Mouse (Mus musculus): ENCODE results near the gene Gabpa.

The Gabpa gene

DNA sequence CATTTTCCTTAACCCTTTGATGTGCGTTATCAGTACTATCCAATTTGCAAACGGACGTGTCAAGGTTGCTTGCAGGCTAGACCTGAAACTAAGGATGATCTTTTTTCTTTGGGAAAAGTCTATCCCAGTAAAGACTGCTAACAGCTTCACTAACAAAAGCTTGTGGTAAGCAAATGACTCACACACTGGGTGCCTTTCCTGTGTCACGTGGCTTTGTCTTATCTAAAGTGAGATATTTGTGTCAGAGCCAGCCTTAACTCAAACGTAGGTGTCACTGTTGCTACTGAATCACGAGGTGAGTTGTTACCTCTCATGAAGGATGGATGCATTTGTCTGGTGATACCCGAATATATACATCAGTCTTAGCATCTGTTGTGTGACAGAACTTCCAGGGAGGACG, 29.9 kb downstream of the Gabpa start:
- DNase-seq (ENCODE audit: low spot score): no peak

DNA sequence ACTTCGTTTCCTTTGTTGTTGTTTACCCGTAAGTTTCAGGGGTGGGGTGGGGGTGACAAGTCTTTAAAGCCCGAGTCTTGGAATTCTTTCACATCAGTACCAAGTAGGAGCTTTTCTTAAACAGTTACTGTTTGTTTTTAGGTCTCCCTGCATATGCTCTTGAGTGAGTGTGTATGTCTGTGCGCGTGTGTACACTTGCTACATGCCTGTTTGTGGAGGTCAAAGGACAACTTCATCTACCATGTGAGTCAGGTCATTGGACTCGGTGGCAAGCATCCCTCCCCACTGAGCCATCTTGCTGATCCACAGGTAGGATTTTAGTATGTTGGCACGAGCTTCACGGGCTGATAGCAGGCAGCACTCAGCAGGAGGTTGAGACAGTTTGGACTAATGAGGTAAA, 39.1 kb downstream of the Gabpa start:
- DNase-seq (ENCODE audit: low spot score): no peak

DNA sequence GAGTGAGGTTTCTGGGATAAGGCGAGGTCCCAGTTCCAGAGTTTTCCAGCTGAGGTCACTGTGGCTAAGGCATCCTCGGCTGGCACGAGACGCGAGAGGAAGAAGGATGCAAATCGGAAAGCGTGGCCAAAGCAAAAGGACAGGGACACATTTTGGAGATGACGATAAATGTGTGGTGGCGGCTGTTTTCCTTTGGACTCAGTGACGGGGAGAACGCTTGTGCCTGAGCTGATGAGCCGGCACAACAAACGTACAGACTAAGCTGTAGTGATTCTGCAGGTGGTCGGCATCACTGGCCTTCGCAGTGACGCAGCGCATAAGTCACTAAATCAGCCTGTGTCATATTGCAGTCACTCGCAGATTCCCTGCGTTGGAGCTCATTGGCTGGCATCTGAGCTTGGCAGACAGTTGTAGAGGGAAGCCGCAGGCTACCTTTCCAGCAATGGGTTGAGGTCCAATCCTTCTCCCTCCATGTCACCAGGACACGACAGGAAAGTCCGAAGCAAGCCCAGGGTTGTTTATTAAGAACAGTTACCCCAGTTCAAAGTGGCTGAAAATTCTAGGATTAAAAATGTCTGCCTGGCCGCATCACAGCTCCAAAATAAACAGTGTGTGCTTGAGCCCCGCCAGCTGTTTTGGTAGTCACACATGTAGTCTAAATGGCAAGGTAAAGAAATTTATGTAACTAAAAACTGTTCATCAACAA, 40.4 kb downstream of the Gabpa start:
- DNase-seq (ENCODE audit: low spot score): peak; percentile 3

DNA sequence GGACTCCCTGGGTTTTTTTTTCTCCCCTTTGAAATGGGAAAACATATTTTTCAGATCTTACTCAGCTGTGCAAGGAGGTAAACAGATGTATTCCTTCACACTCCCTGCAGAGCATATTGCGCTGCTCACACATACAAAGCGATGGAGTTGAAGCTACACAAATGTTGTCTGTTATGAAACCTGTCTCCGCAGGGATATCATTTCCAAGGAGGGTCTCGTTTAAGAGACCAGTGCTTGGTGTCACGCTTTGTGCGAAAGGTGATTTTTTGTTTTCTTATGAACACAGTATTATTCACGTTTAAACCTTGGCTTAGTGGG, 41.0 kb downstream of the Gabpa start:
- DNase-seq (ENCODE audit: low spot score): no peak

DNA sequence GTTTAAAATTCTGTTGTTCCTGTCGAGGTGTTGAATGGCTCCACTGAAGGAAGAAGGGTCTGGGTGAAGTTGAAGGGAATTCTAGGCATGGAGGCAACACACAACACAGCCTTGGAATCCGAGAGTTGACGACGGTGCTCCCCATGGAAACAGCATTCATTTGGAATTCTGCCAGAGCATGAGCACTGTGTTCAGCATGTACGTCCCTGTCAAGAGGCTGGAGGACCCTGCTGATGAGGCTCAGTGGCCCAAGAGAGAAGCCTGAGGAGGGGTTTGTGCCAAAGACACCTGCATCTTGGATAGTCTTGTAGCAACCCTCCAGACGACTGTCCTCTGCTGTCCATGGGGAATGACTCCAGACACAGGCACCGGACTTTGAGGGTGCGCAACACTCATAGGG, 41.4 kb downstream of the Gabpa start:
- no peak for DNase-seq (ENCODE audit: low spot score)

DNA sequence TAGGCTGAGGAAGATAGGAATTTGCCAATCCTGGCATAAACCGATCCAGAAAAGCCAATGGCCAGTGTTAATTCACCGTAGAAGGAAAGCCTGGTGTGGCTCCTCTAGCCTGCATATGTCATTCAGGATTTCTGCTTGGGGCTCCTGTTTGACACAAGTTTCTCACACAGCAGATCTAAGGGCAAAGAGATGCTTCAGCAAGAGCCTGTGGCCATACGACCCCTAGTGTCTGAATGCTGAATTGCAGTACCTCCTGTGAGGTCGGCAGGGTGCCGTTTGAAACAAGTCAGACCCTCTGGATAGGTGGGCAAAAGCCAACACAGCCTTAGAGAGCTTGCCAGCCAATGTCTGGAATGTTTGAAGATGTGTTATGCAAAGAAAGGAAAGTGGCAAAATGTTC, 44.4 kb downstream of the Gabpa start:
- DNase-seq (ENCODE audit: low spot score): peak; percentile 64

DNA sequence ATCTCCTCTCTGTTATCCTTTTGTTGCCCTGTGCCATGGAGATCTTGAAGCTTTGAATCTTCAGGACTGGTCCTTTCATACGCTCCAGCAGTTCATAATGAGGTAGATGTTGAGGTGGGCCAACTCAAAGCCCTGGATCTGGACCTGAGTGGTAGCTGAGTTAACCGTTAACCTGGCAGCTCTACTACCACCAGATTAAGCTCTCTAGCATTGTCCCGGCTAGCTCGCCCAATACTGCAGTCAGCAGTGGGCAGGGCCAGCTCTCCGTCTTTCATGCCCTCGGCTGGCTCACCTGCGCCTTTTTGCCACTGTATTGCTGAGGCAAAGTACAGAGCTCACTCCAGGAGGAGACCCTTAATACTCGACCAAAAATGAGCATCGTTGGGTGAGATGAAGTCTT, 46.4 kb downstream of the Gabpa start:
- no peak for DNase-seq (ENCODE audit: low spot score)

DNA sequence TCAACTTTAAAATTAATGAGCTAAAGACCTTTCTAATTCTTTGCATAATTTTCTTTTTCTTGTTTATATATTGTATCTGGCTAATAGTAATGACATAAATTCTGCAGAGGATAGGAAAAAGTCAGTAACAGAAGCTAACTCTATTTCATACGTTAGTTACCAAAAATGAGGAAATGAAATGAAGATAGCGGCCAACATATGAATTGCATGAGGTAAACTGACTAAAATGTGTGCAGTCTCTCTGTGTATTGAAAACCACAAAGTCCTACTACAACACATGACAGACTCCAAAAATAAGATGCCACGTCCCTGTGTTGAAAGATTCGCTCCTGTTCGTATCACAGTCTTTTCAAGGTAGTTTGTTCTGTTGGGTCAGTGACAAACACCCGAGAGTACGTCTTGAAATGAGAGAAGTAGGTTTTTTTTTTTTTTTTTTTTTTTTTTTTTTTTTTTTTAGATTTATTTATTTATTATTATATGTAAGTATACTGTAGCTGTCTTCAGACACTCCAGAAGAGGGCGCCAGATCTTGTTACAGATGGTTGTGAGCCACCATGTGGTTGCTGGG, 47.1 kb downstream of the Gabpa start:
- no peak for DNase-seq (ENCODE audit: low spot score)

DNA sequence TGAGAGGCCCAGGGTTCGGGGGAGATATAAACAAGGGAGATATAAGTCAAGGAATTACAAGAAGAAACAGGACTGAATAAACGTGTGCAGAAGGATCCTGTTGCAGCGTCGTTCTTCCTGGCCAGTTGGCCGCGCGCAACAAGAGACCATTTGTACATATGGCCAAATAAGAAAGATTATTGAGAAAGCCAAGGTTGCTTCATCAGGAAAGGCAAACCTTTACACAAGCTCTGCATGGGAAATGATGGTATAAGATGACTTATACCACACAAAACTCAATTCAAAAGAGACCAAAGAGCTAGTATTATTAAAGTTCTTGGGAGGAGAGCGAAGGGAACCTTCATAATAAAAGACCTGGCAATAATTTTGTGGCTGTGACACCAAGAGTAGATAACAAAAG, 49.8 kb downstream of the Gabpa start:
- no peak for DNase-seq (ENCODE audit: low spot score)

DNA sequence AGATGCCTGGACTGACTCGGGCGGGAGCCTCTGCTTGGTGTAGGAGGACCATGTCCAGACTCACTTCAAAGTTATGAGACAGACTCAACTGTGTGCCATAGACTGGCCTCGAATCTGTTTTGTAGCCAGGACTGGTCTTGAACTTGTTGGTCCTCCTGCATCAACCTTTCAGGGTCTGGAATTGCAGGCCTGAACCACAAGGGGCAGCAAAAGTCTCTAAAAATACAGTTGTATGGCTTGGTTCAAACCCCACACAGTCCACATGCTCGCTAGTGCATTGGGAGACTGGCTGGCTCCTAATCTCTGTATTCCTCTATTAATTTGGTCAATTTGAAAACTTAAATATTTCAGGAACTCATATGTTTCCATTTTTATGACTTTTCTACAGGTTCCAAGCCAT, 68.3 kb downstream of the Gabpa start:
- DNase-seq (ENCODE audit: low spot score): no peak

DNA sequence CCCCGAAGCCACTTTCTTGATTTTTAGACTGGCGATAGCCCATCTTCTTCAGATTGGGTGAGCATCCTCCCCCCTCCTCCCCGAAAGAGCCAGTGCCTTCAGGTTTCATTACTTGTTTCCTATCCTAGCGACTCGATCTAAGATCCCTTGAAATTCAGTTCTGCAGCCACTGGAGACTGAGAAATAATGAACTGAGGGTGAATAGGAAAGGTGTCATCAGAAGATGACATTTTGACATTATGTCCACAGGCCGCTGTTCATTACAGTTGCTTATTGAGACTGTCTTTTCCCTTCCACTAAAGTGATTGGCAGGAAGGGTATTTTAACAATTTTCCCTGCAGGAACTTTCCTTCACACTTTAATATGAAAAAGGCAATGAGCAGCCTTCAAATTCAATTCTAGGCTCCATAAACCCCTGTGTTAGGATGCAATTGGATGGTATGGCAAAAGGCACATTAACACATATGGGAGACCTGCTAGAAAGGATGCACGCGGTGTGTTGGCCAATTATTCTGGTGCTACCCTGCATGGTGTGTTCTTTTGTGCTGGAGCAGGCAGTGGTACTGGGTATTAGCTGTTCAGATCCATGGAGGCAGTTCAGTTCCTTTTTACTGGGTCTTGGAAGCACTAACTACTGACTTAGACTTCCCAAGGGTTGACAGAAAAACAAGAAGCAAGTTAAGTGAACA, 76.9 kb downstream of the Gabpa start:
- DNase-seq (ENCODE audit: low spot score): no peak

Measured in lung, postnatal 25 days (tissue).